Mouse (Mus musculus): ENCODE measurements around the gene Casq2. TPM values are rescaled to one million over a fixed set of nuclear protein-coding genes. Genes with fewer than 3 reads are reported as not detected.

The Casq2 gene
- polyA plus RNA-seq, 1 experiment from 2014 or later, result 8.9 TPM

DNA sequence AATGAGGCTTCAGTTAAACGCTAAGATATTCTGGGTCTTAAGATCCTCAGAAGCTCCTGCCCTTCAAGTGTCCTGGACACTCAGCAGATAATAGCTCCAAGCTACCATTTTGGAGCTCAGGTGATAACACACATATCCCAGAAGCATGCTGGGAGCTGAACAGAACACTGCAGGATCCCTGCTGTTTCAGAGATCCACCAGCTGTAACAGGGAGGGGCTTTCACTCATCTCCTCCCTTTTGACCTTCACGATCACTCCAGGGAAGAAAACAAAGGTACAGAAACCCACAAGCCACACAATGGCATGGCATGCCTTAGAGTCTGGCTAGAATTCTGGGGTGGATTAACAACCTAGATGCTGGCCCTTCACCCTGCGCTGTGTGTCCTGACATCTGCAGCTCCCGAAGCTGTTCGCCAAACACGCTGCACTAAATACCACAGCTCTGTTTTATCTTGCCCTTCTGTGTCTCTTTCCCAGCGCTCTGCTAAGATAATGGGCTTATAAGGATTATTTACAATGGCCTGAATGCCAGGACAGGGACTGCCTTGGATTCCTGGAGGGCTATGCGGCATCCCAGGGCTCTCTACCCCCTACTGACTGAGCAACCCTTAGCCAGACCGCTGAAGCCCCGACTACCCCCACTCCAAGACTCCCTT lies 81.5 kb downstream of the Casq2 start:
- peak overlapping the region; percentile 7; the same call in 1 of the 2 replicates for H3K4me2 ChIP-seq (ENCODE audit: low read depth)
- DNase-seq (ENCODE audit: low spot score), result no peak
- no peaks in the 10 kb centered on the region for H3K9me3 ChIP-seq (ENCODE audit: control insufficient read depth, low read length)
- no peak overlapping the region for H3K9ac ChIP-seq (ENCODE audit: low read length)
- no peak overlapping the region for H3K4me3 ChIP-seq (ENCODE audit: low read depth, low read length)
- H3K27me3 ChIP-seq (ENCODE audit: control insufficient read depth, insufficient read depth, low read length), result no peaks in the 10 kb centered on the region
- no peak for ATAC-seq (ENCODE audit: insufficient read depth, low FRiP score, low TSS enrichment)
- 4% methylated on average over 10 of the region's 10 CpGs for whole genome bisulfite sequencing
- H3K36me3 ChIP-seq (ENCODE audit: control insufficient read depth, insufficient read depth, low read length), result no peaks in the 10 kb centered on the region
- H3K27ac ChIP-seq (ENCODE audit: low read depth, low read length), result no peak overlapping the region
- H3K4me1 ChIP-seq (ENCODE audit: control insufficient read depth, insufficient read depth, low read length), result peaks cover 8% of the 10 kb centered on the region

- Histone ChIP-seq H3K4me3 (ENCODE audit: low read depth, low read length) (no peak overlapping the region), H3K36me3 (ENCODE audit: control insufficient read depth, insufficient read depth, low read length) (no peaks in the 10 kb centered on the region), H3K9ac (ENCODE audit: low read length) (no peak overlapping the region), H3K27me3 (ENCODE audit: control insufficient read depth, insufficient read depth, low read length) (no peaks in the 10 kb centered on the region), H3K9me3 (ENCODE audit: control insufficient read depth, low read length) (no peaks in the 10 kb centered on the region), H3K4me2 (ENCODE audit: low read depth) (no peak overlapping the region), H3K27ac (ENCODE audit: low read depth, low read length) (no peak overlapping the region), H3K4me1 (ENCODE audit: control insufficient read depth, insufficient read depth, low read length) (peaks cover 8% of the 10 kb centered on the region)
- ATAC-seq (ENCODE audit: insufficient read depth, low FRiP score, low TSS enrichment) (no peak), DNase-seq (ENCODE audit: low spot score) (no peak)
- WGBS, result 75% methylated on average over 13 of the region's 13 CpGs
Measured at GRCm38 (mm10) chr3:102169197-102169905, 83.1 kb downstream of the Casq2 start.

- no peak overlapping the region for H3K27ac ChIP-seq (ENCODE audit: low read depth, low read length)
- no peak overlapping the region for H3K9ac ChIP-seq (ENCODE audit: low read length)
- no peaks in the 10 kb centered on the region for H3K9me3 ChIP-seq (ENCODE audit: control insufficient read depth, low read length)
- WGBS, result 78% methylated on average over 8 of the region's 8 CpGs
- H3K4me2 ChIP-seq (ENCODE audit: low read depth), result no peak overlapping the region
- H3K36me3 ChIP-seq (ENCODE audit: control insufficient read depth, insufficient read depth, low read length), result no peaks in the 10 kb centered on the region; the same call in 1 of the 2 replicates
- no peak overlapping the region for H3K4me3 ChIP-seq (ENCODE audit: low read depth, low read length)
- no peak for ATAC-seq (ENCODE audit: insufficient read depth, low FRiP score, low TSS enrichment)
- DNase-seq (ENCODE audit: low spot score), result no peak
- no peaks in the 10 kb centered on the region for H3K27me3 ChIP-seq (ENCODE audit: control insufficient read depth, insufficient read depth, low read length)
- no peaks in the 10 kb centered on the region for H3K4me1 ChIP-seq (ENCODE audit: control insufficient read depth, insufficient read depth, low read length)
Measured at GRCm38 (mm10) chr3:102174118-102174865, 88.1 kb downstream of the Casq2 start.

DNA sequence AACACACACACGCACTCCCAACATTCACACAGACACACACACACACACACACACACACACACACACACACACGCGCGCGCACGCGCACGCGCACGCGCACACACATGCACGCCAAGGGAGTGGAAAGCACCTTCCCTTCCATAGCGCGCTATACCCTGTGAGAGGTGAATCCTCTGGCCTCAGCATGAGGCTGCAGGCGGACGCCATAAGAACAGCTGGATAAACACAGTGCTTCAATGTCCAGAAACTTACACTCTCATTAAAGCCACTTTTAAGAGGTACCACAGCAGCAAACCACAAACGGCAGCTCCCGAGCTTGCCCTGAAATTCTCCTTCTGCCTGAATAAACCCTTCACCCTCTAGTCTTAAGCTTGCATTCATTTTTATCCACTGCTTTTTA lies 89.5 kb downstream of the Casq2 start:
- 86% methylated on average over 18 of the region's 18 CpGs for WGBS
- Histone ChIP-seq H3K27ac (ENCODE audit: low read depth, low read length) (no peak overlapping the region), H3K4me3 (ENCODE audit: low read depth, low read length) (no peak overlapping the region), H3K4me2 (ENCODE audit: low read depth) (no peak overlapping the region), H3K27me3 (ENCODE audit: control insufficient read depth, insufficient read depth, low read length) (no peaks in the 10 kb centered on the region), H3K36me3 (ENCODE audit: control insufficient read depth, insufficient read depth, low read length) (no peaks in the 10 kb centered on the region; the same call in 1 of the 2 replicates), H3K9me3 (ENCODE audit: control insufficient read depth, low read length) (no peaks in the 10 kb centered on the region), H3K4me1 (ENCODE audit: control insufficient read depth, insufficient read depth, low read length) (no peaks in the 10 kb centered on the region), H3K9ac (ENCODE audit: low read length) (no peak overlapping the region)
- ATAC-seq (ENCODE audit: insufficient read depth, low FRiP score, low TSS enrichment), result no peak
- no peak for DNase-seq (ENCODE audit: low spot score)

GRCm38 (mm10) chr3:102176116-102176515 lies 89.9 kb downstream of the Casq2 start:
- ATAC-seq (ENCODE audit: insufficient read depth, low FRiP score, low TSS enrichment) (no peak), DNase-seq (ENCODE audit: low spot score) (no peak)
- H3K9ac ChIP-seq (ENCODE audit: low read length), result no peak overlapping the region
- H3K36me3 ChIP-seq (ENCODE audit: control insufficient read depth, insufficient read depth, low read length), result no peaks in the 10 kb centered on the region; the same call in 1 of the 2 replicates
- H3K4me1 ChIP-seq (ENCODE audit: control insufficient read depth, insufficient read depth, low read length), result no peaks in the 10 kb centered on the region
- no peak overlapping the region for H3K4me2 ChIP-seq (ENCODE audit: low read depth)
- H3K27me3 ChIP-seq (ENCODE audit: control insufficient read depth, insufficient read depth, low read length), result no peaks in the 10 kb centered on the region
- WGBS, result 75% methylated on average over 5 of the region's 5 CpGs
- no peak overlapping the region for H3K27ac ChIP-seq (ENCODE audit: low read depth, low read length)
- no peak overlapping the region for H3K4me3 ChIP-seq (ENCODE audit: low read depth, low read length)
- no peaks in the 10 kb centered on the region for H3K9me3 ChIP-seq (ENCODE audit: control insufficient read depth, low read length)

DNA sequence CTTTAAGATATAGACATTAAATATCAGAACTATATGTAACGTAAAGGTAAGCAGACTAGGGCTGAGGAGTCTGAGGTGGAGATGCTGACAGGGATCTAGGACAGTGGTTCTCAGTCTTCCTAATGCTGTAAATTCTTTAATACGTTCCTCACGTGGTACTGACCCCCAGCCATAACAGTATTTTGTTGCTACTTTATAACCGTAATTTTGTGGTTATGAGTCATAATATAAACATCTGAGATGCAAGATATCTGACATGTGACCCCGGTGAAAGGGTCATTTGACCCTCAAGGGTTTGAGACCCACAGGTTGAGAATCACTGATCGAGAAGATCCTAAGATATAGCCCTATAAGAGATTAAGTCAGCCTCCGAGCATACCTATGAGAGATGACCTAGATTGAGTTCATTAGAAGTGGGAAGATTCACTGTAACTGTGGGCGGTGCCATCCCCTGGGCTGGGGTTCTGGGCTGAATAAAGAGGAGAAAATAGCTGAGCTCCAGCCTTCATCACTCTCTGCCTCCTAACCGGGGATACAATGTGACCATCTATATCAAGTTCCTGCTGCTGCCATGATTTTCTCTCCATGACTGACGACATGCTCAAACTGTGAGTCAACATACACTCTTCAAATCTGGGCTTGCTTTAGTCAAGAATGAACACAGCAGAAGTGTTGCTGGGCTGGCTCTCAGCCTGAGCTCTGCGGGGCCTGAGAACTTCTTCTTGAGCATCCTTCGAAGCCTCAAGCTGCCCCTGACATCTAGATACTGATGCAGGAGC lies 91.8 kb downstream of the Casq2 start:
- Histone ChIP-seq H3K4me3 (ENCODE audit: low read depth, low read length) (no peak overlapping the region), H3K27me3 (ENCODE audit: control insufficient read depth, insufficient read depth, low read length) (no peaks in the 10 kb centered on the region), H3K27ac (ENCODE audit: low read depth, low read length) (no peak overlapping the region), H3K9me3 (ENCODE audit: control insufficient read depth, low read length) (no peaks in the 10 kb centered on the region), H3K4me1 (ENCODE audit: control insufficient read depth, insufficient read depth, low read length) (no peaks in the 10 kb centered on the region), H3K36me3 (ENCODE audit: control insufficient read depth, insufficient read depth, low read length) (no peaks in the 10 kb centered on the region; the same call in 1 of the 2 replicates), H3K9ac (ENCODE audit: low read length) (no peak overlapping the region), H3K4me2 (ENCODE audit: low read depth) (no peak overlapping the region)
- 94% methylated on average over 12 of the region's 12 CpGs for WGBS
- ATAC-seq (ENCODE audit: insufficient read depth, low FRiP score, low TSS enrichment) (no peak), DNase-seq (ENCODE audit: low spot score) (no peak)

GRCm38 (mm10) chr3:102179869-102180268 lies 93.7 kb downstream of the Casq2 start:
- Histone ChIP-seq H3K9me3 (ENCODE audit: control insufficient read depth, low read length) (no peaks in the 10 kb centered on the region), H3K36me3 (ENCODE audit: control insufficient read depth, insufficient read depth, low read length) (no peaks in the 10 kb centered on the region; the same call in 1 of the 2 replicates), H3K9ac (ENCODE audit: low read length) (no peak overlapping the region), H3K4me1 (ENCODE audit: control insufficient read depth, insufficient read depth, low read length) (no peaks in the 10 kb centered on the region), H3K27ac (ENCODE audit: low read depth, low read length) (no peak overlapping the region), H3K4me3 (ENCODE audit: low read depth, low read length) (no peak overlapping the region), H3K27me3 (ENCODE audit: control insufficient read depth, insufficient read depth, low read length) (no peaks in the 10 kb centered on the region), H3K4me2 (ENCODE audit: low read depth) (no peak overlapping the region)
- 72% methylated on average over 4 of the region's 4 CpGs for WGBS
- DNase-seq (ENCODE audit: low spot score), result no peak
- ATAC-seq (ENCODE audit: insufficient read depth, low FRiP score, low TSS enrichment), result no peak

DNA sequence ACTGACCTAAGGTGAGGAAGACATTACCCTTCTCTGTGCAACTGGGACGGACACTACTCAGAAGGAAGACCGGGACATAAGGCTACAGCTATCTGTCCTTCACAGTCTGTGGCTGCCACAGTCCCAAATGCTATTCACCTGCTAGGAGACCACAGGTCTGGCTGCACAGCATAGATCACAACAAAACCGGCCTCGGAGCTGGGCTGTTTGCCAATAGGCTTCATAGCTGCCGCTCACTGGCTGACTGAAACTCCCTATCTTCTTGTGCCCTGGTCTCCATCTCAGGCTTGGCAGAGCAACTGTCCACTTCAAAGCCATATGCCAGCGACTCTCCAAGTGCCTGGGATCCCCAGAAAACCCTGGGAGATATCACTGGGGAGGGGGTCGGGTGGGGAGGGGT lies 94.5 kb downstream of the Casq2 start:
- H3K9me3 ChIP-seq (ENCODE audit: control insufficient read depth, low read length), result no peaks in the 10 kb centered on the region
- ATAC-seq (ENCODE audit: insufficient read depth, low FRiP score, low TSS enrichment), result no peak
- no peak overlapping the region for H3K4me2 ChIP-seq (ENCODE audit: low read depth)
- H3K27ac ChIP-seq (ENCODE audit: low read depth, low read length), result no peak overlapping the region
- WGBS, result 86% methylated on average over 7 of the region's 7 CpGs
- no peaks in the 10 kb centered on the region for H3K27me3 ChIP-seq (ENCODE audit: control insufficient read depth, insufficient read depth, low read length)
- no peak overlapping the region for H3K4me3 ChIP-seq (ENCODE audit: low read depth, low read length)
- H3K36me3 ChIP-seq (ENCODE audit: control insufficient read depth, insufficient read depth, low read length), result no peaks in the 10 kb centered on the region; the same call in 1 of the 2 replicates
- H3K9ac ChIP-seq (ENCODE audit: low read length), result no peak overlapping the region
- DNase-seq (ENCODE audit: low spot score), result no peak
- no peaks in the 10 kb centered on the region for H3K4me1 ChIP-seq (ENCODE audit: control insufficient read depth, insufficient read depth, low read length)

All from neural tube, embryonic 11.5 days (tissue).